Mouse (Mus musculus) testis, adult 2 months (tissue): ENCODE measurements around the gene Dlgap3. TPM values are rescaled to one million over a fixed set of nuclear protein-coding genes. Genes with fewer than 3 reads are reported as not detected.

Source experiments
- H3K27ac ChIP-seq: fragments of 200-500 bp; 2 replicates; pipeline ENCODE4 v1.5.1; 2012; ENCODE audit warnings: low read depth, low read length; ENCODE audit not compliant: control insufficient read depth, insufficient read depth
- H3K27me3 ChIP-seq: fragments of 200-500 bp; 2 replicates; pipeline ENCODE4 v1.6.1; 2012; ENCODE audit warnings: mild to moderate bottlenecking, low read length, moderate library complexity; ENCODE audit not compliant: control insufficient read depth, insufficient read depth
- H3K36me3 ChIP-seq: fragments of 200-500 bp; 2 replicates; pipeline ENCODE4 v1.6.1; 2012; ENCODE audit warnings: mild to moderate bottlenecking, low read length; ENCODE audit not compliant: control insufficient read depth, insufficient read depth
- H3K4me1 ChIP-seq: fragments of 200-500 bp; 2 replicates; pipeline ENCODE4 v1.6.1; 2012; ENCODE audit warnings: low read length; ENCODE audit not compliant: control insufficient read depth, insufficient read depth
- H3K4me3 ChIP-seq: fragments of 200-500 bp; 2 replicates; pipeline ENCODE4 v1.5.1; 2012; ENCODE audit warnings: low read depth, mild to moderate bottlenecking, low read length, moderate library complexity, mixed read lengths; ENCODE audit not compliant: control insufficient read depth
- CTCF ChIP-seq: fragments of 200-500 bp; IDR thresholded peaks from 2 replicates; pipeline ENCODE4 v1.5.1; 2012; ENCODE audit warnings: low read depth, mild to moderate bottlenecking, inconsistent platforms, low read length, moderate library complexity; ENCODE audit not compliant: control insufficient read depth, insufficient read depth, insufficient replicate concordance
- POLR2A ChIP-seq: fragments of 200-500 bp; IDR thresholded peaks from 2 replicates; pipeline ENCODE4 v1.6.1; 2012; ENCODE audit warnings: low read depth, mild to moderate bottlenecking, inconsistent platforms, low read length, moderate library complexity; ENCODE audit not compliant: control insufficient read depth
- polyA plus RNA-seq: library from polyadenylated mRNA; depleted of rRNA; stranded (reverse); fragments of >200 nt; gene quantifications from 2 replicates; pipeline ENCODE4 v1.2.3, GENCODE M21; 2012

The Dlgap3 gene
- polyA plus RNA-seq, 1 experiment: 3.3 TPM

GRCm38 (mm10) chr4:127243953-127244352 lies 74.9 kb downstream of the Dlgap3 start:
- Histone ChIP-seq H3K4me3 (peak overlapping the region; percentile 99), H3K4me1 (peaks cover 8% of the 10 kb centered on the region), H3K27me3 (no peaks in the 10 kb centered on the region), H3K36me3 (no peaks in the 10 kb centered on the region), H3K27ac (peak overlapping the region; percentile 91)
- TF ChIP-seq POLR2A (no peak), CTCF (no peak)

GRCm38 (mm10) chr4:127249701-127250349 lies 80.8 kb downstream of the Dlgap3 start:
- Histone ChIP-seq H3K27me3 (no peaks in the 10 kb centered on the region), H3K4me1 (peaks cover 13% of the 10 kb centered on the region), H3K27ac (no peak overlapping the region), H3K36me3 (no peaks in the 10 kb centered on the region), H3K4me3 (no peak overlapping the region)
- TF ChIP-seq POLR2A: no peak
- peak; percentile 73; the same call in 1 of the 2 replicates for TF ChIP-seq CTCF

GRCm38 (mm10) chr4:127251963-127252585 lies 83.1 kb downstream of the Dlgap3 start:
- no peaks in the 10 kb centered on the region for H3K36me3 ChIP-seq
- peak overlapping the region; percentile 63 for H3K27ac ChIP-seq
- TF ChIP-seq POLR2A (peak; percentile 67; the same call in 1 of the 2 replicates), CTCF (no peak)
- peak overlapping the region; percentile 83 for H3K4me3 ChIP-seq
- no peaks in the 10 kb centered on the region for H3K27me3 ChIP-seq
- H3K4me1 ChIP-seq: peaks cover 11% of the 10 kb centered on the region

GRCm38 (mm10) chr4:127256739-127257138 lies 87.7 kb downstream of the Dlgap3 start:
- no peaks in the 10 kb centered on the region for H3K27me3 ChIP-seq
- no peak overlapping the region for H3K27ac ChIP-seq
- no peak for TF ChIP-seq POLR2A
- TF ChIP-seq CTCF: no peak
- H3K4me1 ChIP-seq: peaks cover 7% of the 10 kb centered on the region
- no peak overlapping the region for H3K4me3 ChIP-seq
- no peaks in the 10 kb centered on the region for H3K36me3 ChIP-seq

- H3K4me1 ChIP-seq: no peaks in the 10 kb centered on the region; the same call in 1 of the 2 replicates
- H3K36me3 ChIP-seq: no peaks in the 10 kb centered on the region
- H3K27ac ChIP-seq: no peak overlapping the region
- H3K4me3 ChIP-seq: no peak overlapping the region
- no peaks in the 10 kb centered on the region for H3K27me3 ChIP-seq
- no peak for TF ChIP-seq POLR2A
- TF ChIP-seq CTCF: no peak
Observed at GRCm38 (mm10) chr4:127258186-127258897, 89.3 kb downstream of the Dlgap3 start.

GRCm38 (mm10) chr4:127261601-127262000 lies 92.6 kb downstream of the Dlgap3 start:
- no peaks in the 10 kb centered on the region for H3K36me3 ChIP-seq
- no peak overlapping the region for H3K27ac ChIP-seq
- H3K27me3 ChIP-seq: no peaks in the 10 kb centered on the region
- H3K4me1 ChIP-seq: no peaks in the 10 kb centered on the region; the same call in 1 of the 2 replicates
- TF ChIP-seq CTCF (no peak), POLR2A (no peak)
- no peak overlapping the region for H3K4me3 ChIP-seq

GRCm38 (mm10) chr4:127263438-127264182 lies 94.6 kb downstream of the Dlgap3 start:
- Histone ChIP-seq H3K27me3 (no peaks in the 10 kb centered on the region), H3K36me3 (no peaks in the 10 kb centered on the region), H3K27ac (peak overlapping the region; percentile 5; the same call in 1 of the 2 replicates), H3K4me3 (no peak overlapping the region), H3K4me1 (no peaks in the 10 kb centered on the region; the same call in 1 of the 2 replicates)
- TF ChIP-seq CTCF: no peak
- TF ChIP-seq POLR2A: no peak
